Mouse (Mus musculus) stomach, embryonic 14.5 days (tissue): ENCODE results near the gene Ier3. TPM values are rescaled to one million over a fixed set of nuclear protein-coding genes. Genes with fewer than 3 reads are reported as not detected.

Source experiments
- ATAC-seq: fragments of 200-750 bp; cut with Nextera tagmentation; 2 replicates; pipeline ENCODE4 v1.8.0; 2017; ENCODE audit warnings: low read depth, moderate TSS enrichment; ENCODE audit not compliant: insufficient number of reproducible peaks, insufficient read depth, low FRiP score
- H3K27ac ChIP-seq: fragments of 300-500 bp; sonication (generic); 2 replicates; pipeline ENCODE4 v1.5.1; 2014; ENCODE audit warnings: mild to moderate bottlenecking, low read length, moderate library complexity, mixed read lengths
- H3K27me3 ChIP-seq: fragments of 300-500 bp; sonication (generic); 2 replicates; pipeline ENCODE4 v1.6.1; 2014; ENCODE audit warnings: low read length, control low read depth, mixed read lengths; ENCODE audit not compliant: control insufficient read depth, insufficient read depth
- H3K36me3 ChIP-seq: fragments of 300-500 bp; sonication (generic); 2 replicates; pipeline ENCODE4 v1.6.1; 2014; ENCODE audit warnings: mild to moderate bottlenecking, control low read depth, low read length, moderate library complexity, mixed read lengths; ENCODE audit not compliant: control insufficient read depth, insufficient read depth
- H3K4me1 ChIP-seq: fragments of 300-500 bp; sonication (generic); 2 replicates; pipeline ENCODE4 v1.6.1; 2014; ENCODE audit warnings: low read length, control low read depth, mixed read lengths; ENCODE audit not compliant: control insufficient read depth, insufficient read depth
- H3K4me2 ChIP-seq: fragments of 300-500 bp; sonication (generic); replicated peaks from 2 replicates; pipeline ENCODE4 v1.6.1; 2014; ENCODE audit warnings: low read depth, low read length, control low read depth
- H3K4me3 ChIP-seq: fragments of 300-500 bp; sonication (generic); 2 replicates; pipeline ENCODE4 v1.5.1; 2014; ENCODE audit warnings: low read depth, low read length, control low read depth
- H3K9ac ChIP-seq: fragments of 300-500 bp; sonication (generic); replicated peaks from 2 replicates; pipeline ENCODE4 v1.6.1; 2014; ENCODE audit warnings: low read depth, mild to moderate bottlenecking, control low read depth, low read length, moderate library complexity, mixed read lengths
- H3K9me3 ChIP-seq: fragments of 300-500 bp; sonication (generic); 2 replicates; pipeline ENCODE4 v1.6.1; 2016; ENCODE audit warnings: low read depth, low read length, control low read depth; ENCODE audit not compliant: control insufficient read depth
- WGBS: fragments of 180-500 bp; shearing (Covaris S2); extraction: QIAGEN DNeasy Blood & Tissue Kit; methylation state at CpG from one replicate; pipeline ENCODE4 v1.1.7; 2014; 5-methylcytosine and 5-hydroxymethylcytosine counted together
- polyA plus RNA-seq: library from polyadenylated mRNA; unstranded; fragments of >200 nt; fragmentation: Nextera tagmentation; extraction: Ambion mirVana; gene quantifications from 2 replicates; pipeline ENCODE4 v1.2.1, GENCODE M21; 2014

The Ier3 gene
- polyA plus RNA-seq, 1 experiment from 2014 or later: 3.7 TPM

GRCm38 (mm10) chr17:35813245-35813647, 8.2 kb upstream of the Ier3 start:
- Histone ChIP-seq H3K4me3 (no peak overlapping the region), H3K9ac (no peak overlapping the region), H3K27ac (peak overlapping the region; percentile 46; the same call in 1 of the 2 replicates), H3K4me1 (peaks cover 25% of the 10 kb centered on the region; the same call in 1 of the 2 replicates), H3K36me3 (no peaks in the 10 kb centered on the region), H3K4me2 (no peak overlapping the region), H3K27me3 (no peaks in the 10 kb centered on the region), H3K9me3 (no peaks in the 10 kb centered on the region)
- ATAC-seq: peak; percentile 72; the same call in 1 of the 2 replicates
- WGBS: 40% methylated on average over 7 of the region's 7 CpGs

GRCm38 (mm10) chr17:35813653-35814052, 7.8 kb upstream of the Ier3 start:
- Histone ChIP-seq H3K4me3 (no peak overlapping the region), H3K4me2 (no peak overlapping the region), H3K9me3 (no peaks in the 10 kb centered on the region), H3K9ac (no peak overlapping the region), H3K27me3 (no peaks in the 10 kb centered on the region), H3K27ac (peak overlapping the region; percentile 46; the same call in 1 of the 2 replicates), H3K36me3 (no peaks in the 10 kb centered on the region), H3K4me1 (peaks cover 25% of the 10 kb centered on the region; the same call in 1 of the 2 replicates)
- WGBS: 66% methylated on average over 7 of the region's 7 CpGs
- ATAC-seq: peak; percentile 33; the same call in 1 of the 2 replicates

- ATAC-seq: no peak
- no peaks in the 10 kb centered on the region for H3K9me3 ChIP-seq
- H3K27me3 ChIP-seq: no peaks in the 10 kb centered on the region
- H3K4me2 ChIP-seq: no peak overlapping the region
- H3K4me1 ChIP-seq: peaks cover 25% of the 10 kb centered on the region; the same call in 1 of the 2 replicates
- H3K4me3 ChIP-seq: no peak overlapping the region
- 0 out of 2 replicates have a peak overlapping the region, but pooled peaks have one; percentile 10 for H3K9ac ChIP-seq
- no peaks in the 10 kb centered on the region for H3K36me3 ChIP-seq
- WGBS: 28% methylated on average over 6 of the region's 6 CpGs
- H3K27ac ChIP-seq: peak overlapping the region; percentile 63; the same call in 1 of the 2 replicates
Observed at GRCm38 (mm10) chr17:35814678-35815077, 6.8 kb upstream of the Ier3 start.

GRCm38 (mm10) chr17:35815836-35816235, 5.6 kb upstream of the Ier3 start:
- Histone ChIP-seq H3K4me2 (no peak overlapping the region), H3K9ac (no peak overlapping the region), H3K36me3 (no peaks in the 10 kb centered on the region), H3K27me3 (no peaks in the 10 kb centered on the region), H3K9me3 (no peaks in the 10 kb centered on the region), H3K4me1 (peaks cover 28% of the 10 kb centered on the region; the same call in 1 of the 2 replicates), H3K27ac (no peak overlapping the region), H3K4me3 (no peak overlapping the region)
- no peak for ATAC-seq
- 59% methylated on average over 7 of the region's 7 CpGs for WGBS

- H3K27me3 ChIP-seq: no peaks in the 10 kb centered on the region
- H3K27ac ChIP-seq: no peak overlapping the region
- ATAC-seq: no peak
- H3K4me2 ChIP-seq: no peak overlapping the region
- H3K9me3 ChIP-seq: no peaks in the 10 kb centered on the region
- WGBS: 32% methylated on average over 13 of the region's 14 CpGs
- H3K36me3 ChIP-seq: no peaks in the 10 kb centered on the region
- H3K4me3 ChIP-seq: no peak overlapping the region
- no peak overlapping the region for H3K9ac ChIP-seq
- peaks cover 30% of the 10 kb centered on the region; the same call in 1 of the 2 replicates for H3K4me1 ChIP-seq
Observed at GRCm38 (mm10) chr17:35816686-35817085, 4.8 kb upstream of the Ier3 start.

- Histone ChIP-seq H3K4me3 (no peak overlapping the region), H3K27me3 (no peaks in the 10 kb centered on the region), H3K4me2 (no peak overlapping the region), H3K9ac (0 out of 2 replicates have a peak overlapping the region, but pooled peaks have one; percentile 2), H3K27ac (no peak overlapping the region), H3K36me3 (no peaks in the 10 kb centered on the region), H3K4me1 (peaks cover 33% of the 10 kb centered on the region; the same call in 1 of the 2 replicates), H3K9me3 (no peaks in the 10 kb centered on the region)
- 55% methylated on average over 10 of the region's 10 CpGs for whole genome bisulfite sequencing
- no peak for ATAC-seq
Observed at GRCm38 (mm10) chr17:35817226-35817625, 4.3 kb upstream of the Ier3 start.

- no peak for ATAC-seq
- Histone ChIP-seq H3K9ac (no peak overlapping the region), H3K27ac (no peak overlapping the region), H3K4me3 (no peak overlapping the region), H3K9me3 (no peaks in the 10 kb centered on the region), H3K36me3 (no peaks in the 10 kb centered on the region), H3K27me3 (no peaks in the 10 kb centered on the region), H3K4me2 (no peak overlapping the region), H3K4me1 (peaks cover 27% of the 10 kb centered on the region; the same call in 1 of the 2 replicates)
- 71% methylated on average over 5 of the region's 5 CpGs for WGBS
Observed at GRCm38 (mm10) chr17:35820111-35820510, 1.4 kb upstream of the Ier3 start.

- no peaks in the 10 kb centered on the region for H3K9me3 ChIP-seq
- 0 out of 2 replicates have a peak overlapping the region, but pooled peaks have one; percentile 53 for H3K9ac ChIP-seq
- ATAC-seq: peak; percentile 0; the same call in 1 of the 2 replicates
- peak overlapping the region; percentile 91 for H3K4me2 ChIP-seq
- peaks cover 19% of the 10 kb centered on the region; the same call in 1 of the 2 replicates for H3K4me1 ChIP-seq
- no peaks in the 10 kb centered on the region for H3K27me3 ChIP-seq
- WGBS: 3% methylated on average over 11 of the region's 11 CpGs
- peak overlapping the region; percentile 62 for H3K4me3 ChIP-seq
- H3K27ac ChIP-seq: peak overlapping the region; percentile 81; the same call in 1 of the 2 replicates
- H3K36me3 ChIP-seq: peaks cover 12% of the 10 kb centered on the region; the same call in 1 of the 2 replicates
Observed at GRCm38 (mm10) chr17:35822564-35822963, 1.1 kb downstream of the Ier3 start.
